Mouse (Mus musculus) stomach, postnatal 0 days (tissue): ENCODE data around the gene Cdkl5. TPM values are rescaled to one million over a fixed set of nuclear protein-coding genes. Genes with fewer than 3 reads are reported as not detected.
A peak's percentile ranks its signal among the peaks of the same experiment; 100 is the strongest.

Experiments used
- ATAC-seq: fragments of 200-750 bp; cut with Nextera tagmentation; 2 replicates; pipeline ENCODE4 v1.8.0; 2017; ENCODE audit not compliant: low FRiP score, low TSS enrichment
- DNase-seq: peaks from one replicate; pipeline ENCODE4 v3.0.0-alpha.2; 2016; ENCODE audit warnings: low spot score
- H3K27ac ChIP-seq: fragments of 300-500 bp; sonication (generic); replicated peaks from 2 replicates; pipeline ENCODE4 v1.5.1; 2014; ENCODE audit warnings: mild to moderate bottlenecking, control low read depth
- H3K27me3 ChIP-seq: fragments of 300-500 bp; sonication (generic); 2 replicates; pipeline ENCODE4 v1.6.1; 2014; ENCODE audit warnings: low read length; ENCODE audit not compliant: control insufficient read depth, insufficient read depth
- H3K36me3 ChIP-seq: fragments of 300-500 bp; sonication (generic); 2 replicates; pipeline ENCODE4 v1.6.1; 2014; ENCODE audit warnings: low read length, mixed read lengths; ENCODE audit not compliant: control insufficient read depth, insufficient read depth
- H3K4me1 ChIP-seq: fragments of 300-500 bp; sonication (generic); replicated peaks from 2 replicates; pipeline ENCODE4 v1.6.1; 2014; ENCODE audit warnings: antibody characterized with exemption; ENCODE audit not compliant: control insufficient read depth, insufficient read depth
- H3K4me2 ChIP-seq: fragments of 300-500 bp; sonication (generic); replicated peaks from 2 replicates; pipeline ENCODE4 v1.6.1; 2014; ENCODE audit warnings: low read depth, mild to moderate bottlenecking, control low read depth, moderate library complexity
- H3K4me3 ChIP-seq: fragments of 300-500 bp; sonication (generic); 2 replicates; pipeline ENCODE4 v1.5.1; 2014; ENCODE audit warnings: low read depth, low read length, control low read depth
- H3K9ac ChIP-seq: fragments of 300-500 bp; sonication (generic); 2 replicates; pipeline ENCODE4 v1.6.1; 2014; ENCODE audit warnings: mild to moderate bottlenecking, low read length, control low read depth, mixed read lengths
- H3K9me3 ChIP-seq: fragments of 300-500 bp; sonication (generic); 2 replicates; pipeline ENCODE4 v1.6.1; 2016; ENCODE audit warnings: low read length; ENCODE audit not compliant: control insufficient read depth
- CTCF ChIP-seq: IDR thresholded peaks from 2 replicates; pipeline ENCODE4 v1.5.1; 2016; ENCODE audit warnings: antibody characterized with exemption, low read depth, mild to moderate bottlenecking, moderate library complexity
- EP300 ChIP-seq: optimal IDR thresholded peaks from 2 replicates; pipeline ENCODE3; 2016; ENCODE audit warnings: antibody characterized with exemption
- WGBS: fragments of 180-500 bp; shearing (Covaris S2); extraction: QIAGEN DNeasy Blood & Tissue Kit; methylation state at CpG from one replicate; pipeline ENCODE4 v1.1.7; 2014; 5-methylcytosine and 5-hydroxymethylcytosine counted together
- polyA plus RNA-seq: library from polyadenylated mRNA; unstranded; fragments of >200 nt; fragmentation: Nextera tagmentation; extraction: Ambion mirVana; gene quantifications from 2 replicates; pipeline ENCODE4 v1.2.1, GENCODE M21; 2015

The Cdkl5 gene
- polyA plus RNA-seq, 1 experiment from 2014 or later = 1.2 TPM

DNA sequence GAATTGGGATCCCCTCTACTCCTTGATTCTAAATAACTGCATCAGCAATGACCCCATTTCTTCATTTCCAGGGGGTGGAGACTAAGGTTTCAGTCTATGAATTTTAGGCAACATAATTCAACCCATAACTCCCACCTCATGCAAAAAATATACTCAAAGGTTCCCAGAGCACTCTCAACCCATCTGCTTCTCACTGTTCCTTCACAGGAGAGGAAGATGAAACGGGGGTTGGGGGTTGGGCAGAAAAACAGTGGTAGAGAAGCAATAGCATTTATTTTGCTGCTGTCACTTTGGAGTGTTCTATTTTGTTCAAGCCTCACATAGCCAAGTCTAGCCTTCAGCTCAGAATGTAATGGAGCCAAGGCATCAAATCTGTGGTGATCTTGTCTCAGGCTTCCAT, 23.7 kb upstream of the Cdkl5 start:
- Histone ChIP-seq H3K4me1 (no peaks in the 10 kb centered on the region), H3K27ac (no peak overlapping the region), H3K36me3 (no peaks in the 10 kb centered on the region), H3K4me3 (no peak overlapping the region), H3K27me3 (no peaks in the 10 kb centered on the region), H3K4me2 (no peak overlapping the region), H3K9me3 (no peaks in the 10 kb centered on the region), H3K9ac (no peak overlapping the region)
- TF ChIP-seq CTCF (no peak), EP300 (no peak)
- no peak for ATAC-seq
- no peak for DNase-seq
- 63% methylated on average over 1 of the region's 1 CpGs for WGBS

DNA sequence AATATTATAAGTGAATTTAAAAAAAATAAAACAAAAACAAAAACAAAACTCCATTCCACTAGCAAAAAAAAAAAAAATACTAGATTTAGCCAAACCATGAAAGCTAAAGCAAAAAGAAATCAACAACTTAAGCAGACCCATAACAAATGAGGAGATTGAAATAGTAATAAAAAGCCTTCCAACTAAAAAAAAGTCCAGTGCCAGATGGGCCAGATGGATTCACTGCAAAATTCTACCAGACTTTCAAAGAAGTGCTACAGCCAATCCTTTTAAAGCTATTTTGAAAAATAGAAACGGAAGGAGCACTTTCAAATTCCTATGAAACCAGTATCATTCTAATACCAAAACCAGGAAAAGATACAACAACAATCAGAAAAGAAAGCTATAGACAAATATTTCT, 11.8 kb upstream of the Cdkl5 start:
- ATAC-seq (no peak), DNase-seq (no peak)
- 73% methylated on average over 1 of the region's 1 CpGs for WGBS
- TF ChIP-seq CTCF (no peak), EP300 (no peak)
- no peaks in the 10 kb centered on the region for H3K36me3 ChIP-seq
- no peak overlapping the region for H3K27ac ChIP-seq
- H3K9me3 ChIP-seq = no peaks in the 10 kb centered on the region
- H3K4me2 ChIP-seq = no peak overlapping the region
- H3K4me1 ChIP-seq = no peaks in the 10 kb centered on the region
- no peak overlapping the region for H3K9ac ChIP-seq
- no peak overlapping the region for H3K4me3 ChIP-seq
- no peaks in the 10 kb centered on the region for H3K27me3 ChIP-seq

DNA sequence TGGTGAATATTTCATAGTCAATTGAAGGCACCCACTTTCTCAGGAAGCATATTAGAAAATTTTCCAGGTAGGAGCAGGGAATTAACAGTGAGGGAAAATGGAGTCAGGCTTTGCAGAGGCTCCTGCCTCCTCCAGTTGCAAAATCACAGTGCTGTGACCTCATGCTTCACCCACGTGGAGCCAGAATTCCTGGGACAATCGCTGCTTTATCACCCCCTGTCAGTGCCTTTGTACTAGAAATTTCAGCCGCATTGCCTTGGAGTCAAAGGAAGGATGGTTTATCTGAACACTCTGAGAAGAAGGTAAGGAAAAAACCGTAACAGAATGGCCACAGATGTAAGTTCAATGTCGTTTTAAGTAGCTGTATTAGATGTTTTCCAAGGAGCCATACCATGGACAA, 1.5 kb upstream of the Cdkl5 start:
- DNase-seq (peak; percentile 18), ATAC-seq (no peak)
- Histone ChIP-seq H3K4me3 (no peak overlapping the region), H3K27me3 (no peaks in the 10 kb centered on the region), H3K9ac (no peak overlapping the region), H3K9me3 (no peaks in the 10 kb centered on the region), H3K4me1 (no peaks in the 10 kb centered on the region), H3K36me3 (no peaks in the 10 kb centered on the region), H3K4me2 (peak overlapping the region; percentile 51; the same call in 1 of the 2 replicates), H3K27ac (no peak overlapping the region)
- WGBS = 22% methylated on average over 5 of the region's 5 CpGs
- TF ChIP-seq EP300 = no peak
- TF ChIP-seq CTCF = no peak

DNA sequence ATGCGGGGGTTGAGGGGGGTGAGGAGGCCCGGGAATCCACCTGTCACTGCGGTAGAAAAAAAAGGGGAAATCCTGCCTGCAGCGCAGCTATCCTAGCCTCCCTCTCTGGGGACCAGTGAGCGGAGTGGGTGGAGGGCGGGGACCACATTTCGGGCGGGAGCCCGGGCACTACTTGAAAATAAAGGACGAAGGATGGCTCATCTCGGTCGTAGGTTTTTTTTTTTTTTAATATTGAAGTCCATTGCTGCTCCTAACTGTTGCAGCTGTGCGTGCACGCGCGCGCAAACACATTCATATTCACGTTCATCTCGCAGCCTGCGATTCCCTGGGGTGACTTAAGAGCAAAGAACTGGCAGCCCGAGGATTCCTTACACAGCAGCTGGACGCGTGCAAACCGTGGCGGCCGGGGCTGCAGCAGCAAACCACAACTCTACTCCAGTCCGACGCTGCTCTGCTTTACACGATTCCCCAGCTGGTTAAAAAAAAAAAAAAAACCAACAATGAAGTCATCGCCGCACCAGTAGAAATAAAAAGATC, 695 bp upstream of the Cdkl5 start:
- no peaks in the 10 kb centered on the region for H3K36me3 ChIP-seq
- WGBS = 23% methylated on average over 31 of the region's 31 CpGs
- no peaks in the 10 kb centered on the region for H3K27me3 ChIP-seq
- DNase-seq (peak; percentile 51), ATAC-seq (peak; percentile 60; the same call in 1 of the 2 replicates)
- peak overlapping the region; percentile 58 for H3K4me3 ChIP-seq
- H3K9ac ChIP-seq = peak overlapping the region; percentile 45
- peak overlapping the region; percentile 51 for H3K4me2 ChIP-seq
- H3K9me3 ChIP-seq = no peaks in the 10 kb centered on the region
- no peak for TF ChIP-seq CTCF
- TF ChIP-seq EP300 = no peak
- peak overlapping the region; percentile 61 for H3K27ac ChIP-seq
- H3K4me1 ChIP-seq = no peaks in the 10 kb centered on the region

DNA sequence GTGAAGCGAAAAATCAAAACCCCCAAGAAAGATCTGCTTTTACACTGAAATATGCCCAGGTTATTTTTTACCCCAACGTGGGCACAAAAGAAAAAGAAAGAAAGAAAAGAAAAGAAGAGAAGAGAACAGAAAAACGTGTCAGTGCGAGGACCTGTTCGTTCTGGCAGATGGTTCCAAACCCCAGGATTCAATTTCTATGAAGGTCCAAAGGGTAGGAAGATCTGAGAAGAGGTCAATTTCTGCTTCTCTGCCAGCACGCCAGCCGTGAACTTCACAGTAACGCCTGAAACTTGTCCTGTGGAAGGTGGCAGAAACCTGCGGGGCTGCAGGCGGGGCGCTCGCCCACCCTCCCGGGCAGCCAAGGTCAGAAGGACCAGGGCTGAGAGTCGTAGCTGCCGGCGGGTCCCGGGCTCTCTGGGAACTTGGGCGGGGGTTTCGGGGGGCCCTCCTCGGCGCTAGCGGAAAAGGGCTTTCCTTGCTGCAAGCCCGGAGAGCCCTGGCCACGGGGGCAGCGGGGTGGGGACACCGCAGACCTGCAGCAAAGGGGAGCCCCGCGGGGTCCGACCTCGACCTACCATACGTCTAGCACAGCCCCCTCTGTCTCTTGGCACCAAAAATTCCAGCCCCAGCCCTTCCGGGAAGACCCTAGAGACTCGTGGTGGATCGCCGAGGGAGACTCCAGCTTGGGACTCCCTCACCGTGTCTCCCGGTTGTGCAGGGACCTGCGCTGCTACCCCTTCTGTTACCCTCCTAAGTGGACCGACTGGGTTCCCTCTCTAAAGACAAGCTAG, 560 bp downstream of the Cdkl5 start:
- ATAC-seq = peak; percentile 30; the same call in 1 of the 2 replicates
- peak overlapping the region; percentile 58 for H3K4me3 ChIP-seq
- H3K9me3 ChIP-seq = no peaks in the 10 kb centered on the region
- peak overlapping the region; percentile 67 for H3K4me2 ChIP-seq
- H3K27ac ChIP-seq = peak overlapping the region; percentile 53; the same call in 1 of the 2 replicates
- TF ChIP-seq EP300 (no peak), CTCF (no peak)
- H3K4me1 ChIP-seq = no peaks in the 10 kb centered on the region
- DNase-seq = peak; percentile 28
- WGBS = 19% methylated on average over 38 of the region's 39 CpGs
- H3K36me3 ChIP-seq = no peaks in the 10 kb centered on the region
- H3K9ac ChIP-seq = peak overlapping the region; percentile 60
- H3K27me3 ChIP-seq = no peaks in the 10 kb centered on the region

DNA sequence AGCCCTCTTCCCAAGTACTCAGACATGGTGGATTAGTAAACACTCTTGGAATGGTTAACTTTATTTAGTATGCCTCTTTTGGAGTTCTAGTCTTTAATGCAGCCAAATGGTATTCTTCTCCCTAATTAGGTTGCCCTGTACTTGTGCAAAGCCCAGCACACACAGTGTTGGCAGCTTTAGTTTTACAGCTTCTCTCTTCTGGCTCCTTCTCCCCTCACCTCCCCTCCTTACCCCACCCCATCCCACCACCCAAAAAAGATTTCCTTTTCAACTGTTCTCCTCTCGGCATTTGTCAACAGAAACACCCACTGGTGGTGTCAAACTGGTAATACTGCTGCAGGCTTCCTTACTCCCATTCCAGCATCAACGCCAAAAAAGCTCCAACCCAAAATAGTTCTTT, 1.8 kb downstream of the Cdkl5 start:
- 61% methylated on average over 2 of the region's 2 CpGs for WGBS
- no peak for TF ChIP-seq CTCF
- no peak for TF ChIP-seq EP300
- Histone ChIP-seq H3K4me3 (no peak overlapping the region), H3K4me2 (no peak overlapping the region), H3K4me1 (no peaks in the 10 kb centered on the region), H3K27me3 (no peaks in the 10 kb centered on the region), H3K27ac (no peak overlapping the region), H3K9me3 (no peaks in the 10 kb centered on the region), H3K9ac (no peak overlapping the region), H3K36me3 (no peaks in the 10 kb centered on the region)
- ATAC-seq (no peak), DNase-seq (no peak)
